Mouse (Mus musculus) intestine, embryonic 15.5 days (tissue): ENCODE data around the gene Ensa. TPM values are rescaled to one million over a fixed set of nuclear protein-coding genes. Genes with fewer than 3 reads are reported as not detected.

Experiments
- ATAC-seq: fragments of 200-750 bp; cut with Nextera tagmentation; 2 replicates; pipeline ENCODE4 v1.8.0; 2017; ENCODE audit warnings: moderate TSS enrichment, moderate library complexity
- H3K27ac ChIP-seq: fragments of 300-500 bp; sonication (generic); 2 replicates; pipeline ENCODE4 v1.5.1; 2015; ENCODE audit warnings: mild to moderate bottlenecking, inconsistent platforms
- H3K27me3 ChIP-seq: fragments of 300-500 bp; sonication (generic); replicated peaks from 2 replicates; pipeline ENCODE4 v1.6.1; 2015; ENCODE audit warnings: inconsistent platforms
- H3K36me3 ChIP-seq: fragments of 300-500 bp; sonication (generic); 2 replicates; pipeline ENCODE4 v1.6.1; 2015; ENCODE audit warnings: inconsistent platforms
- H3K4me1 ChIP-seq: fragments of 300-500 bp; sonication (generic); replicated peaks from 2 replicates; pipeline ENCODE4 v1.6.1; 2015; ENCODE audit warnings: inconsistent platforms
- H3K4me2 ChIP-seq: fragments of 300-500 bp; sonication (generic); replicated peaks from 2 replicates; pipeline ENCODE4 v1.6.1; 2015; ENCODE audit warnings: mild to moderate bottlenecking, inconsistent platforms
- H3K4me3 ChIP-seq: fragments of 300-500 bp; sonication (generic); replicated peaks from 2 replicates; pipeline ENCODE4 v1.5.1; 2015; ENCODE audit warnings: inconsistent platforms
- H3K9ac ChIP-seq: fragments of 300-500 bp; sonication (generic); 2 replicates; pipeline ENCODE4 v1.6.1; 2015; ENCODE audit warnings: inconsistent platforms
- H3K9me3 ChIP-seq: fragments of 300-500 bp; sonication (generic); 2 replicates; pipeline ENCODE4 v1.6.1; 2016; ENCODE audit warnings: inconsistent platforms
- WGBS: fragments of 180-500 bp; shearing (Covaris S2); methylation state at CpG from one replicate; pipeline ENCODE4 v1.1.7; 2015; 5-methylcytosine and 5-hydroxymethylcytosine counted together
- polyA plus RNA-seq: library from polyadenylated mRNA; unstranded; fragments of >200 nt; fragmentation: Nextera tagmentation; extraction: Ambion mirVana; gene quantifications from 2 replicates; pipeline ENCODE4 v1.2.1, GENCODE M21; 2015

Gene Ensa
- polyA plus RNA-seq, 1 experiment from 2014 or later = 65.1 TPM

DNA sequence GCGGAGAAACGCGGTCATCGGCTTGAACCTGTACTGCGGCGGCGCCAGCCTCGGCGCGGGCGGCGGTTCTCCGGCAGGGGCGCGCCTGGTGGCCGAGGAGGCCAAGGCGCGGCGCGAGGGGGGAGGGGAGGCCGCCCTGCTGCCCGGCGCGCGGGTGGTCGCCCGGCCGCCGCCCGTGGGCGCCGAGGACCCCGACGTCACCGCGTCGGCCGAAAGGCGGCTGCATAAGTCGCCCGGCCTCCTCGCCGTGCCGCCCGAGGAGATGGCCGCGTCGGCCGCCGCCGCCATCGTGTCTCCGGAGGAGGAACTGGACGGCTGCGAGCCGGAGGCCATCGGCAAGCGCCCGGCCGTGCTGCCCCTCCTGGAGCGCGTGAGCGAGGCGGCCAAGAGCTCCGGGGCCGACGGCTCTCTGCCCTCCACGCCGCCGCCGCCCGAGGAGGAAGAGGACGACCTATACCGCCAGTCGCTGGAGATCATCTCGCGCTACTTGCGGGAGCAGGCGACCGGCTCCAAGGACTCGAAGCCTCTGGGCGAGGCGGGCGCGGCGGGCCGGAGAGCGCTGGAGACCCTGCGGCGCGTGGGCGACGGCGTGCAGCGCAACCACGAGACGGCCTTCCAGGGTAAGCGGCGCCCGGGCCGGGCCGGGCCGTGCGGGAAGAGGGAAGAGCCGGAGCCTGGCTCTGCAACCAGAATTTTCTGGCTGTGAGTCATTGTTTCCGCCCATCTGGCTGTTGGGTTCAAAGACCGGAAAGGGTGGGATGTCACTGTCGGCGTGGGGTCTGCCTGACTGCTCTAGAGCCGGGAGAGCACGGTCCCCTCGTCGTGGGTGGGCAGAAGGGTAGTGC is 34.3 kb downstream of the Ensa start:
- ATAC-seq = peak; percentile 65
- Histone ChIP-seq H3K4me1 (peaks cover 24% of the 10 kb centered on the region), H3K27me3 (no peaks in the 10 kb centered on the region), H3K27ac (peak overlapping the region; percentile 97), H3K4me2 (peak overlapping the region; percentile 62), H3K36me3 (0 out of 2 replicates have a peak, but pooled peaks cover 8% of the 10 kb centered on the region), H3K4me3 (peak overlapping the region; percentile 93), H3K9ac (peak overlapping the region; percentile 99), H3K9me3 (no peaks in the 10 kb centered on the region)
- WGBS = under 1% methylated on average over 101 of the region's 113 CpGs

DNA sequence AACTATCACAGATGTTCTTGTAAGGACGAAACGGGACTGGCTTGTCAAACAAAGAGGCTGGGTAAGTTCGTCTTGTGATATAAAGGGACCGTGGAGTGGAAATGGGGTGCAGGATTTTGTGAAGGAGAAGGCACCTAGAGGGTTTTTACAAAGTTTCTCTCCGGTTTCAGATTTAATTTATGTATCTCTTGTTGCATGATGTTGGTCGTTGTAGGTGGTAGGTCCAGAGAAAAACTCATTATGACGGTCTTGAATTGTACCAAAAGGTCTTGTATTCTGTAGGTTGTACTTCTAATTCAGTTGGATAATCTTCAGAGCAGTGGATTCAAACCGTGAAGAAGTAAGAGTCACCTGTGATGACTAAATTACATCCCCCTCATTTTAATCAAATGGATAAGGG is 35.2 kb downstream of the Ensa start:
- under 1% methylated on average over 8 of the region's 8 CpGs for WGBS
- Histone ChIP-seq H3K9me3 (no peaks in the 10 kb centered on the region), H3K4me3 (peak overlapping the region; percentile 93), H3K4me1 (peaks cover 31% of the 10 kb centered on the region), H3K27me3 (no peaks in the 10 kb centered on the region), H3K27ac (peak overlapping the region; percentile 97; the same call in 1 of the 2 replicates), H3K9ac (peak overlapping the region; percentile 99), H3K36me3 (peaks cover 8% of the 10 kb centered on the region; the same call in 1 of the 2 replicates), H3K4me2 (peak overlapping the region; percentile 62)
- ATAC-seq = no peak

- no peak overlapping the region for H3K27ac ChIP-seq
- H3K9me3 ChIP-seq = no peaks in the 10 kb centered on the region
- peak overlapping the region; percentile 99 for H3K9ac ChIP-seq
- 19% methylated on average over 2 of the region's 2 CpGs for WGBS
- peaks cover 38% of the 10 kb centered on the region for H3K4me1 ChIP-seq
- ATAC-seq = no peak
- peak overlapping the region; percentile 93 for H3K4me3 ChIP-seq
- no peaks in the 10 kb centered on the region for H3K27me3 ChIP-seq
- peak overlapping the region; percentile 62 for H3K4me2 ChIP-seq
- H3K36me3 ChIP-seq = peaks cover 8% of the 10 kb centered on the region; the same call in 1 of the 2 replicates
Measured at GRCm38 (mm10) chr3:95660788-95661478, 36.1 kb downstream of the Ensa start.

DNA sequence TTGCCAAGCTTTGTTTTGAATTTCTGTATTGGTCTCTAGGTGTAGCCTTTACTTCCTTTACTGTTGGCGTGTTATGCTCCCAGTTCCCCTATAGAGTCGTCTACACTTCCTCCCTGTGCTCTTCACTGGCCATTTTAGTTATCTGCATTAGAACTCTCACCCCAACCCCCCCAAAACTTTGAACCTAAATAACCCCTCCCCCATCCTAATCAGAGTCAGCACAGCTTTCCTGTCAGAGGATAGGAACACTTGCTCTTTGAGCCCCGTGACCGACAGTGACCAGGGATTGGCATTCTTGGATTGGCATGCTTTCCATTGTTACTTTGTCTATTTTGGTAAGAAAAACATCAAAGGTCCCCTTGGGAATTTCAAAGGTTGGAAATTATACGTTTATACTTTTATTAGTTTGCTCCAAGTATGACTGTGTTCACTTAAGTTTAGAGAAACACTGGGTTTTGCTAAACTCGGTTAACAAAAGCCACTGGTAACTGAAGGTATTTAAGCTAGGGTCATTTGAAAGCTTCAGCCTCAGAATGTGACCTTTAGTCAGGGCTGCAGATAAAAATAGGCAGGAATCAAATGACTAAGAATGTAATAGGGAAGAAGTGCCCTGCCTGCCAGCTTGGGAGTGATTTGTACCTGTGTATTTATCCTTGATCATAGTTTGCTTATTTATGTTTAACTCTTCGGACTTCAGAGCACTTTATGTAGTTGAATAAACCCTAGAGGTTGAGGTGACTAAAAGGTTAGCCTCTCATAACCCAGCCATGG is 37.3 kb downstream of the Ensa start:
- Histone ChIP-seq H3K27me3 (no peaks in the 10 kb centered on the region), H3K4me2 (peak overlapping the region; percentile 40), H3K9ac (no peak overlapping the region), H3K27ac (peak overlapping the region; percentile 18; the same call in 1 of the 2 replicates), H3K9me3 (no peaks in the 10 kb centered on the region), H3K4me3 (no peak overlapping the region), H3K36me3 (peaks cover 8% of the 10 kb centered on the region; the same call in 1 of the 2 replicates), H3K4me1 (peaks cover 44% of the 10 kb centered on the region)
- 36% methylated on average over 7 of the region's 7 CpGs for WGBS
- no peak for ATAC-seq

- Histone ChIP-seq H3K4me3 (no peak overlapping the region), H3K9ac (no peak overlapping the region), H3K4me2 (peak overlapping the region; percentile 40), H3K9me3 (no peaks in the 10 kb centered on the region), H3K27ac (peak overlapping the region; percentile 18), H3K4me1 (peaks cover 50% of the 10 kb centered on the region), H3K27me3 (no peaks in the 10 kb centered on the region), H3K36me3 (peaks cover 8% of the 10 kb centered on the region; the same call in 1 of the 2 replicates)
- WGBS = 69% methylated on average over 7 of the region's 7 CpGs
- no peak for ATAC-seq
Measured at GRCm38 (mm10) chr3:95662724-95663449, 38.1 kb downstream of the Ensa start.

DNA sequence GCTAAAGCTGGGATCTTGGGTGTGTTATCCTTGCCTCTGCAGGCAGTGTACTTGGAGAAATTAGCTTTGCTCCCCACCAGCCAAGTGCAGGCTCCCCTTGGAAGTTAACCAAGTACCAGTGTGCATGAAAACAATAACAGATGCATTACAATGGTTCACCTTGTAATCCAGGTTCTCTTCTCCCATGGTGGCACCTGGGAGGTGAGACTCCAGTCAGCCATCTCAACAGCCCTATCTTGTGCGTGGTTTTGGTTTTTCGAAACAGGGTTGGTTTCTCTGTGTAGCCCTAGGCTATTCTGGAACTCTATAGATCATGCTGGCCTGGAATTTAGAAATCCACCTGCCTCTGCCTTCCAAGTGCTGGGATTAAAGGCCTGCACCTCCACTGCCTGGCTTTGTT is 38.7 kb downstream of the Ensa start:
- Histone ChIP-seq H3K9me3 (no peaks in the 10 kb centered on the region), H3K36me3 (peaks cover 8% of the 10 kb centered on the region; the same call in 1 of the 2 replicates), H3K27me3 (no peaks in the 10 kb centered on the region), H3K4me3 (no peak overlapping the region), H3K4me1 (peaks cover 55% of the 10 kb centered on the region), H3K27ac (no peak overlapping the region), H3K9ac (no peak overlapping the region), H3K4me2 (no peak overlapping the region)
- no peak for ATAC-seq
- 92% methylated on average over 2 of the region's 2 CpGs for WGBS

DNA sequence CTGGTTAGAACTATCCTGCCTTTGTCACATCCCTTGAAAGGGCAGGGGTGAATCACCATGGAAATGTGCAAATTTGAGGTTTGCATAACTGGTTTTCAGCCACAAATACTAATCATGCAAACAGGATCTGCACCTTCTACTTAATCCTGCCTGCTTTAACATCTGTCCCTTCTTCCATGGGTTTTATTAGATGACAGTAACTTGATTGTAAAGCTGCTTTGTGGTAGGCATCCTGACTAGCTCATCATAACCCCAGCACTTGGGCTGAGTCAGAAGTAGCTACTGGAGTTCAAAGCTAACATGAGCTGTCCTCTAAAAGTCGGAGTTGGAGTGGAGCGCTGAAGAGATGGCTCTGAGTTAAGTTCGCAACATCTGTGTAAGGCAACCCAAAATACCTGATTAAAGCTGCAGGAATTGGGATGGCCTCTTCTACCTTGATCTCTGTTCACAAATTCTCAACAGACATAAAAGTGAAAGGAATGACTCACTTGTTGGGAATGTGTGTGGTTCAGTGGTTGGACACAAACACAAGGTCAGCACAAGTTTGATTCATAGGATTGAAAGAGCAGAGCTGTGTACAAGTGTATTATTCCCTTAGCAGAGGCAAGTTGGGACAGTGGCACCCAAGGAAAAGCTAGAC is 39.3 kb downstream of the Ensa start:
- H3K27ac ChIP-seq = no peak overlapping the region
- H3K9ac ChIP-seq = no peak overlapping the region
- no peaks in the 10 kb centered on the region for H3K9me3 ChIP-seq
- H3K4me2 ChIP-seq = no peak overlapping the region
- no peak for ATAC-seq
- 87% methylated on average over 3 of the region's 3 CpGs for WGBS
- H3K27me3 ChIP-seq = no peaks in the 10 kb centered on the region
- H3K4me1 ChIP-seq = peaks cover 58% of the 10 kb centered on the region
- H3K36me3 ChIP-seq = peaks cover 8% of the 10 kb centered on the region; the same call in 1 of the 2 replicates
- H3K4me3 ChIP-seq = no peak overlapping the region

DNA sequence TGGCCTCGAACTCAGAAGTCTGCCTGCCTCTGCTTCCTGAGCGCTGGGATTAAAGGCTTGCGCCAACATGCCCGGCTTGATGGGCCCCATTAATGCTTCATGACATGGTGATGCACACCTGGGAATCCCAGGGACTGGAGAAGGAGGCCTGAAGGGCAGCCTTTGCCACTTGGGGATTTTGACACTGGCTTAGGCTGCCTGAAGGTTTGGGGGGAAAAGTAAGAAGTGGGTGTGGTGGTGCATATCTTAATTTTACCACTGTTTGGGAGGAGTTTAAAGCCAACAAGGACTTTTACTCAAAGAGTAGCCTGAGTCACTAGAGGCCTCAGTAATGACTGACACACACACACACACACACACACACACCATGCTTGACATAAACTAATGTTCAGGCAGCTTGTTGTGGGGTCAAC is 40.2 kb downstream of the Ensa start:
- no peak overlapping the region for H3K4me2 ChIP-seq
- H3K27ac ChIP-seq = 0 out of 2 replicates have a peak overlapping the region, but pooled peaks have one; percentile 5
- no peak overlapping the region for H3K4me3 ChIP-seq
- no peaks in the 10 kb centered on the region for H3K9me3 ChIP-seq
- WGBS = 89% methylated on average over 4 of the region's 4 CpGs
- H3K36me3 ChIP-seq = peaks cover 8% of the 10 kb centered on the region; the same call in 1 of the 2 replicates
- ATAC-seq = no peak
- no peak overlapping the region for H3K9ac ChIP-seq
- no peaks in the 10 kb centered on the region for H3K27me3 ChIP-seq
- peaks cover 58% of the 10 kb centered on the region for H3K4me1 ChIP-seq

DNA sequence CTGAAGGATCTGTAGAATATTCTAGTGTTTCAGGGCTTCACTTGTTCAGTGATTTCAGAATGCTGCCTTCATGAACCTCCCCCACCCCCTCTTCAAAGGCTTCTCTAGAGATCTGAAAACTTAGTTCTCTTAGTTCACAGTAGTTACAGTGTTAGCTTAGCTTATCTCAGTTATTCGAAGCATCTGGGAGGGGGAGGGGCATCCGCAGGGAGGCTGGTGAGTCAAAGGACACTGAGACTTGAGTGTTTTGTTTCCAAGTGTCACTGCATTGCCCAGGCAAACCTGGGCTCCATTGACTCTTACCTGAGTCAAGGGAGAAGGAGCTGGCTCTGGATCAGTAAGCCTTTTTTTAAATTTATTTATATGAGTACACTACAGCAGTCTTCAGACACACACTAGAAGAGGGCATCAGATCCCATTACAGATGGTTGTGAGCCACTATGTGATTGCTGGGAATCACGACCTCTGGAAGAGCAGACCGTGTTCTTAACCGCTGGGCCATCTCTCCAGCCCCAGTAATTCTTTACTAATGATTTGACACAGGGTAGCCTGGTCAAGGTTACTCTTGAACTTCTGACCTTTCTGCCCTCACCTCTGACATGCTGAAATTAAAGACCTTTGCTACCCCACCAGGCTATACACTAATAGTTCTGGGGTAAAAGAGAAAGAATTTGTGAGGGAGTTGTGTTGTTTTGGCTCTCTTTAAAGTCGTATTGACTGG is 41.5 kb downstream of the Ensa start:
- H3K27ac ChIP-seq = 0 out of 2 replicates have a peak overlapping the region, but pooled peaks have one; percentile 27
- H3K4me3 ChIP-seq = no peak overlapping the region
- WGBS = 21% methylated on average over 6 of the region's 6 CpGs
- peak; percentile 57 for ATAC-seq
- no peak overlapping the region for H3K9ac ChIP-seq
- H3K9me3 ChIP-seq = no peaks in the 10 kb centered on the region
- peaks cover 8% of the 10 kb centered on the region; the same call in 1 of the 2 replicates for H3K36me3 ChIP-seq
- H3K4me2 ChIP-seq = no peak overlapping the region
- H3K4me1 ChIP-seq = peaks cover 53% of the 10 kb centered on the region
- no peaks in the 10 kb centered on the region for H3K27me3 ChIP-seq

- 35% methylated on average over 4 of the region's 4 CpGs for WGBS
- ATAC-seq = no peak
- Histone ChIP-seq H3K9me3 (no peaks in the 10 kb centered on the region), H3K4me3 (no peak overlapping the region), H3K4me1 (peaks cover 58% of the 10 kb centered on the region), H3K36me3 (peaks cover 8% of the 10 kb centered on the region; the same call in 1 of the 2 replicates), H3K27me3 (no peaks in the 10 kb centered on the region), H3K9ac (no peak overlapping the region; the same call in 1 of the 2 replicates), H3K27ac (peak overlapping the region; percentile 72), H3K4me2 (0 out of 2 replicates have a peak overlapping the region, but pooled peaks have one; percentile 22)
Measured at GRCm38 (mm10) chr3:95667521-95667920, 42.7 kb downstream of the Ensa start.
